Mouse (Mus musculus) midbrain, embryonic 15.5 days (tissue): Measurements from ENCODE around the gene Mia3. TPM values are rescaled to one million over a fixed set of nuclear protein-coding genes. Genes with fewer than 3 reads are reported as not detected.
"Not testable (repeated sequence)": the region's sequence is repeated elsewhere in the genome, so short reads cannot be mapped to it uniquely, and the experiment has no call there.

Source experiments
- ATAC-seq: fragments of 200-750 bp; cut with Nextera tagmentation; replicated peaks from 2 replicates; pipeline ENCODE4 v1.8.0; 2017; ENCODE audit warnings: moderate TSS enrichment
- H3K27ac ChIP-seq: fragments of 300-500 bp; sonication (generic); 2 replicates; pipeline ENCODE4 v1.5.1; 2015; ENCODE audit warnings: mild to moderate bottlenecking, inconsistent platforms
- H3K27me3 ChIP-seq: fragments of 300-500 bp; sonication (generic); replicated peaks from 2 replicates; pipeline ENCODE4 v1.6.1; 2015; ENCODE audit warnings: inconsistent platforms
- H3K36me3 ChIP-seq: fragments of 300-500 bp; sonication (generic); replicated peaks from 2 replicates; pipeline ENCODE4 v1.6.1; 2015; ENCODE audit warnings: inconsistent platforms
- H3K4me1 ChIP-seq: fragments of 300-500 bp; sonication (generic); 2 replicates; pipeline ENCODE4 v1.6.1; 2015; ENCODE audit warnings: inconsistent platforms
- H3K4me2 ChIP-seq: fragments of 300-500 bp; sonication (generic); 2 replicates; pipeline ENCODE4 v1.6.1; 2015; ENCODE audit warnings: inconsistent platforms, mild to moderate bottlenecking, moderate library complexity
- H3K4me3 ChIP-seq: fragments of 300-500 bp; sonication (generic); 2 replicates; pipeline ENCODE4 v1.5.1; 2015; ENCODE audit warnings: mild to moderate bottlenecking, inconsistent platforms
- H3K9ac ChIP-seq: fragments of 300-500 bp; sonication (generic); 2 replicates; pipeline ENCODE4 v1.6.1; 2015; ENCODE audit warnings: mild to moderate bottlenecking, inconsistent platforms
- H3K9me3 ChIP-seq: fragments of 300-500 bp; sonication (generic); 2 replicates; pipeline ENCODE4 v1.6.1; 2016; ENCODE audit warnings: inconsistent platforms
- WGBS: fragments of 180-500 bp; shearing (Covaris S2); methylation state at CpG from one replicate; pipeline ENCODE4 v1.1.7; 2015; ENCODE audit warnings: mixed read lengths; 5-methylcytosine and 5-hydroxymethylcytosine counted together
- polyA plus RNA-seq: library from polyadenylated mRNA; unstranded; fragments of >200 nt; fragmentation: Nextera tagmentation; extraction: Ambion mirVana; gene quantifications from 2 replicates; pipeline ENCODE4 v1.2.1, GENCODE M21; 2015

Mia3 gene
- polyA plus RNA-seq, result 106 and 114 TPM in 2 replicates

DNA sequence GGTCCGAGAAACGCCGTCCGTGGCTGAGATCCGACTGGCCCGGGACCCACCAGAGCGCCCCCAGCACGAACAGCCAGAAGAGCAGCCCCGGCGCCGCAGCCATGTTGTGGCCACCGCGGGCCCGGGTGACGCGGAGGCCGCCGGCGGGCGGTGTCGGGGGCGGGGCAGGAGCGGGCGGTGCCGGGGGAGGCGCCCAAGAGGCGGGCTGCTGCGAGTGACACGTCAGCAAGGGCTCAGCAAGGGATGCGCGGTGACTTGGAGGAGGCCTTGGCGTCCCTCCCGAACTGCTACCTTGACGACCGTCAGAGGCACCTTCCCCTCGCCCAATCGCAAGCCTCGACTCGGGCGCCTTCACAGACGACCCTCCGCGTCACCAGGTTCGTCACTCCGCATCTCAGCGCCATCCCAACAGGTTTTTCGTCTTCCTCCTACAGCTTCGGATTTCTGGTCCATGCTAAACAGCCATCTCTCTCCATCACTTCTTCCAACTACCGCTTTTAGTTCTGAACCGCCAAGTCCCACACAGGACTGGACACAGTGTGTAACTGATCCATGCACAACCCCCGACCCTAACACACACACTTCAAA lies at the start of gene Mia3:
TSS of gene Mia3 (minus strand) at position 127 of the 588 bp plus-strand sequence.
- Histone ChIP-seq H3K4me1 (peaks cover 19% of the 10 kb centered on the region), H3K9ac (peak within 1 kb of the TSS; percentile 76), H3K27ac (peak within 1 kb of the TSS; percentile 76), H3K4me3 (peak within 1 kb of the TSS; percentile 78), H3K36me3 (0 out of 2 replicates have a peak, but pooled peaks cover under 1% of the 10 kb centered on the region), H3K27me3 (no peaks in the 10 kb centered on the region), H3K9me3 (no peaks in the 10 kb centered on the region), H3K4me2 (peak within 1 kb of the TSS; percentile 87)
- WGBS, result under 1% methylated on average over 49 of the region's 51 CpGs
- ATAC-seq, result peak; percentile 99

- no peak for ATAC-seq
- no peak within 1 kb of the TSS for H3K4me2 ChIP-seq
- no peaks in the 10 kb centered on the region for H3K36me3 ChIP-seq
- H3K27ac ChIP-seq, result no peak within 1 kb of the TSS
- no peak within 1 kb of the TSS for H3K4me3 ChIP-seq
- H3K27me3 ChIP-seq, result no peaks in the 10 kb centered on the region
- H3K9ac ChIP-seq, result no peak within 1 kb of the TSS
- no peaks in the 10 kb centered on the region for H3K9me3 ChIP-seq
- H3K4me1 ChIP-seq, result no peaks in the 10 kb centered on the region
- 84% methylated on average over 12 of the region's 12 CpGs for WGBS
These were observed 48.5 kb upstream of the Mia3 start, which contains the start of gene Hhipl2 for GRCm38 (mm10) chr1:183417873-183418272. Hhipl2 (plus strand) TSS chr1:183418215.

GRCm38 (mm10) chr1:183414081-183414727 lies 44.9 kb upstream of the Mia3 start:
- Histone ChIP-seq H3K36me3 (peaks cover 28% of the 10 kb centered on the region), H3K4me1 (no peaks in the 10 kb centered on the region), H3K9me3 (no peaks in the 10 kb centered on the region), H3K4me3 (no peak overlapping the region), H3K27me3 (no peaks in the 10 kb centered on the region), H3K9ac (no peak overlapping the region), H3K4me2 (no peak overlapping the region), H3K27ac (no peak overlapping the region)
- no peak for ATAC-seq
- WGBS, result 93% methylated on average over 15 of the region's 15 CpGs

DNA sequence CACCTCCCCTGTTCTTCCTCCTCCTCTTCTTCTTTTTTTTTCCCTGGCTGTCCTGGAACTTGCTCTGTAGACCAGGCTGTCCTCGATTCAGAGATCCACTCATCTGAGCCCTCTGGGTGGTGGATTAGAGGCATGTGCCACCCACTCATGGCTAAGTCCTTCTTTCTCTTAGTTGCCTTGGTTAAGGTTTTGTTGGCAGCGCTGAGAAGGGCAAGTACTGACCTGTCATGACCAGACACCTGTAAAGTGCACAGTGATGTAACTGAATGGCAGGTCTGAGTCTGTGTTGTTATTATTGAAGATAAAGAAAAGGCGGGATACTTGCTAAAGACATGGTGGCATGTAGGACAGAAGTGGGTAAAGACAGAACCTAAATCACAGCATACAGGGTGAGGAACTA lies 34.0 kb upstream of the Mia3 start:
- no peaks in the 10 kb centered on the region for H3K27me3 ChIP-seq
- no peak overlapping the region for H3K4me3 ChIP-seq
- no peak overlapping the region for H3K4me2 ChIP-seq
- no peak overlapping the region for H3K27ac ChIP-seq
- H3K4me1 ChIP-seq, result no peaks in the 10 kb centered on the region
- no peak overlapping the region for H3K9ac ChIP-seq
- 98% methylated on average over 3 of the region's 3 CpGs for WGBS
- peaks cover 50% of the 10 kb centered on the region for H3K36me3 ChIP-seq
- ATAC-seq, result no peak
- no peaks in the 10 kb centered on the region for H3K9me3 ChIP-seq

GRCm38 (mm10) chr1:183388426-183389406 lies 19.4 kb upstream of the Mia3 start, which contains the start of gene Taf1a:
Taf1a (plus strand) TSS chr1:183388981.
- Histone ChIP-seq H3K9me3 (no peaks in the 10 kb centered on the region), H3K27me3 (peaks cover 21% of the 10 kb centered on the region), H3K4me2 (peak within 1 kb of the TSS; percentile 79), H3K4me3 (peak within 1 kb of the TSS; percentile 84), H3K4me1 (peaks cover 17% of the 10 kb centered on the region), H3K27ac (peak within 1 kb of the TSS; percentile 66), H3K36me3 (0 out of 2 replicates have a peak, but pooled peaks cover 5% of the 10 kb centered on the region), H3K9ac (peak within 1 kb of the TSS; percentile 46)
- 6% methylated on average over 44 of the region's 44 CpGs for WGBS
- ATAC-seq, result peak; percentile 99

GRCm38 (mm10) chr1:183387421-183387820 lies 18.1 kb upstream of the Mia3 start:
- H3K36me3 ChIP-seq, H3K4me2 ChIP-seq, H3K9me3 ChIP-seq, H3K27ac ChIP-seq, H3K9ac ChIP-seq, H3K4me3 ChIP-seq, ATAC-seq: not testable (repeated sequence)
- H3K27me3 ChIP-seq, result peaks cover 25% of the 10 kb centered on the region
- WGBS, result 95% methylated on average over 3 of the region's 3 CpGs
- peaks cover 17% of the 10 kb centered on the region for H3K4me1 ChIP-seq

DNA sequence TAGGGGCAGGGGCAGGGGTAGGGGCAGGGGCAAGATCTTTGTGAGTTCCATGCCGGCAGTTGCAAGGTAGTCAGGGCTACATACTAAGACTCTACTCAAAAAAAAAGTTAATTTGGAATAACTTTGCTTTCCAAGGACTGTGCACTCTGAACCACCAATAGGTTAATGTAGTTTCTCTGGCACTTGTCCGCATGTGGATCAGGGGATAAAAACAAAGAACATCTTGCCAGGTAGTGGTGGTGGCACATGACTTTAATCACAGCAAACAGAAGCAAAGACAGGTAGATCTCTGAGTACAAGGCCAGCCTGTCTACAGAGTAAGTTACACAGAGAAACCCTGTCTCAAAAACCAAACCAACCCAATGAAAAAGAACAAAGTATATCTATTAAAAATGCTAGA lies 13.3 kb upstream of the Mia3 start:
- H3K36me3 ChIP-seq, result no peaks in the 10 kb centered on the region
- peaks cover 3% of the 10 kb centered on the region; the same call in 1 of the 2 replicates for H3K9me3 ChIP-seq
- H3K27ac ChIP-seq, result no peak overlapping the region
- H3K9ac ChIP-seq, result no peak overlapping the region
- peaks cover 33% of the 10 kb centered on the region for H3K27me3 ChIP-seq
- no peak overlapping the region for H3K4me2 ChIP-seq
- H3K4me1 ChIP-seq, result no peaks in the 10 kb centered on the region
- no peak overlapping the region for H3K4me3 ChIP-seq
- ATAC-seq, result no peak
- 88% methylated on average over 2 of the region's 2 CpGs for WGBS

GRCm38 (mm10) chr1:183381816-183382215 lies 12.5 kb upstream of the Mia3 start:
- peaks cover 27% of the 10 kb centered on the region for H3K27me3 ChIP-seq
- no peaks in the 10 kb centered on the region for H3K36me3 ChIP-seq
- ATAC-seq, result no peak
- WGBS, result 87% methylated on average over 5 of the region's 5 CpGs
- no peak overlapping the region for H3K27ac ChIP-seq
- H3K4me2 ChIP-seq, result no peak overlapping the region
- H3K4me1 ChIP-seq, result no peaks in the 10 kb centered on the region
- no peak overlapping the region for H3K9ac ChIP-seq
- H3K4me3 ChIP-seq, result no peak overlapping the region
- H3K9me3 ChIP-seq, result peaks cover 3% of the 10 kb centered on the region; the same call in 1 of the 2 replicates

GRCm38 (mm10) chr1:183379376-183379775 lies 10.0 kb upstream of the Mia3 start:
- H3K9ac ChIP-seq, H3K9me3 ChIP-seq, H3K4me1 ChIP-seq, H3K27ac ChIP-seq, ATAC-seq, H3K4me2 ChIP-seq, H3K36me3 ChIP-seq, H3K4me3 ChIP-seq: not testable (repeated sequence)
- 90% methylated on average over 3 of the region's 3 CpGs for WGBS
- H3K27me3 ChIP-seq, result peaks cover 14% of the 10 kb centered on the region

- no peaks in the 10 kb centered on the region for H3K4me1 ChIP-seq
- no peak overlapping the region for H3K27ac ChIP-seq
- no peak for ATAC-seq
- no peak overlapping the region for H3K4me3 ChIP-seq
- no peaks in the 10 kb centered on the region for H3K36me3 ChIP-seq
- H3K4me2 ChIP-seq, result no peak overlapping the region
- no peak overlapping the region for H3K9ac ChIP-seq
- WGBS, result 82% methylated on average over 10 of the region's 10 CpGs
- H3K27me3 ChIP-seq, result peaks cover 12% of the 10 kb centered on the region
- H3K9me3 ChIP-seq, result peaks cover 3% of the 10 kb centered on the region; the same call in 1 of the 2 replicates
These were observed 9.1 kb upstream of the Mia3 start for GRCm38 (mm10) chr1:183378321-183378941.

DNA sequence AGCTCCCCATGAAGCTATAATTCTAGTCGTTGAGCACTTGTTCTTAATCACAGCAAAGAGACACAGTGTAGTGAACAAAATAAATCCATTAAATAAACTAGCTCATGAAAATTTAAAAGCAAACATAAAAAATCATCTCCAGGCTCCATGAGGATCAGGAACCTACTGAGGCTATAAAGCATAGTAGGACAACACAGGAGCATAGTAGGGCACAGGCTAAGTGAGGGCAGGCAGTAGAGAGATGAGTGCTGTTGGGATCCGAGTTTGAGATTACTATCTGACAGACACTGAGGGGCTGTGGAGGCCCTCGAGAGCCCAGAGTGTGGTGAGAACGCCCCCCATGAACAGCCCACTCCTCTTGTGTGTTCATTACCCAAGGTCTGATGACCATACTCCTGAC lies 7.7 kb upstream of the Mia3 start:
- no peak for ATAC-seq
- WGBS, result 78% methylated on average over 4 of the region's 4 CpGs
- Histone ChIP-seq H3K4me1 (no peaks in the 10 kb centered on the region), H3K9ac (no peak overlapping the region), H3K27ac (no peak overlapping the region), H3K4me2 (no peak overlapping the region), H3K36me3 (no peaks in the 10 kb centered on the region), H3K9me3 (peaks cover 3% of the 10 kb centered on the region; the same call in 1 of the 2 replicates), H3K4me3 (no peak overlapping the region), H3K27me3 (peaks cover 10% of the 10 kb centered on the region)
